Mouse (Mus musculus): Measurements from ENCODE around the gene Tmem233. TPM values are rescaled to one million over a fixed set of nuclear protein-coding genes. Genes with fewer than 3 reads are reported as not detected.

Tmem233 gene
- not detected for total RNA-seq (2023)

GRCm38 (mm10) chr5:116083081-116083480, at the start of gene Tmem233:
Gene Tmem233, minus strand, starts transcription at chr5:116083244.

GRCm38 (mm10) chr5:116024327-116024739, 58.7 kb downstream of the Tmem233 start, which contains the start of gene Prkab1:
Gene Prkab1, minus strand, starts transcription at chr5:116024508.

Other genes with a start within 250 kb of the Tmem233 start
- gene Cit, start 238.0 kb downstream of the Tmem233 start, total RNA-seq (2023), result 1 to 10 TPM; 4.6 TPM
- gene Prkab1, start 58.7 kb downstream of the Tmem233 start, total RNA-seq (2023), result 10 to 100 TPM; 85.5 to 95.3 TPM
- gene Ccdc60, start 205.7 kb upstream of the Tmem233 start, total RNA-seq (2023), result not detected

Data from B cell, adult 67 days (primary cell).